Mouse (Mus musculus) heart, embryonic 15.5 days (tissue): ENCODE data around the gene Rhbdd1. TPM values are rescaled to one million over a fixed set of nuclear protein-coding genes. Genes with fewer than 3 reads are reported as not detected.
A peak's percentile ranks its signal among the peaks of the same experiment; 100 is the strongest.

ENCODE experiments used
- ATAC-seq: fragments of 200-750 bp; cut with Nextera tagmentation; replicated peaks from 2 replicates; pipeline ENCODE4 v1.8.0; 2017; ENCODE audit warnings: low read depth, moderate TSS enrichment; ENCODE audit not compliant: insufficient number of reproducible peaks, insufficient read depth, low FRiP score
- H3K27ac ChIP-seq: fragments of 300-500 bp; sonication (generic); 2 replicates; pipeline ENCODE4 v1.5.1; 2015; ENCODE audit warnings: mild to moderate bottlenecking, inconsistent platforms
- H3K27me3 ChIP-seq: fragments of 300-500 bp; sonication (generic); 2 replicates; pipeline ENCODE4 v1.6.1; 2015; ENCODE audit warnings: inconsistent platforms
- H3K36me3 ChIP-seq: fragments of 300-500 bp; sonication (generic); 2 replicates; pipeline ENCODE4 v1.6.1; 2015; ENCODE audit warnings: mild to moderate bottlenecking, inconsistent platforms
- H3K4me1 ChIP-seq: fragments of 300-500 bp; sonication (generic); replicated peaks from 2 replicates; pipeline ENCODE4 v1.6.1; 2015; ENCODE audit warnings: inconsistent platforms
- H3K4me2 ChIP-seq: fragments of 300-500 bp; sonication (generic); 2 replicates; pipeline ENCODE4 v1.6.1; 2015; ENCODE audit warnings: inconsistent platforms, mild to moderate bottlenecking, moderate library complexity
- H3K4me3 ChIP-seq: fragments of 300-500 bp; sonication (generic); 2 replicates; pipeline ENCODE4 v1.5.1; 2015; ENCODE audit warnings: mild to moderate bottlenecking, inconsistent platforms
- H3K9ac ChIP-seq: fragments of 300-500 bp; sonication (generic); 2 replicates; pipeline ENCODE4 v1.6.1; 2015; ENCODE audit warnings: mild to moderate bottlenecking, inconsistent platforms
- H3K9me3 ChIP-seq: fragments of 300-500 bp; sonication (generic); replicated peaks from 2 replicates; pipeline ENCODE4 v1.6.1; 2016; ENCODE audit warnings: inconsistent platforms
- WGBS: fragments of 180-500 bp; shearing (Covaris S2); methylation state at CpG from one replicate; pipeline ENCODE4 v1.1.7; 2015; ENCODE audit warnings: mixed read lengths; 5-methylcytosine and 5-hydroxymethylcytosine counted together
- polyA plus RNA-seq: library from polyadenylated mRNA; unstranded; fragments of >200 nt; fragmentation: Nextera tagmentation; extraction: Ambion mirVana; gene quantifications from 2 replicates; pipeline ENCODE4 v1.2.1, GENCODE M21; 2015

Gene Rhbdd1
- polyA plus RNA-seq, 1 experiment from 2014 or later: 7.6 TPM

- H3K9me3 ChIP-seq: no peaks in the 10 kb centered on the region
- 35% methylated on average over 6 of the region's 6 CpGs for WGBS
- H3K27me3 ChIP-seq: peaks cover 36% of the 10 kb centered on the region
- peaks cover 21% of the 10 kb centered on the region for H3K4me1 ChIP-seq
- no peaks in the 10 kb centered on the region for H3K36me3 ChIP-seq
- no peak for ATAC-seq
- H3K9ac ChIP-seq: no peak overlapping the region
- H3K27ac ChIP-seq: no peak overlapping the region
- no peak overlapping the region for H3K4me3 ChIP-seq
- H3K4me2 ChIP-seq: peak overlapping the region; percentile 26
Measured at GRCm38 (mm10) chr1:82364468-82364867, 48.2 kb downstream of the Rhbdd1 start.

- Histone ChIP-seq H3K27me3 (peaks cover 9% of the 10 kb centered on the region), H3K9ac (no peak overlapping the region), H3K9me3 (no peaks in the 10 kb centered on the region), H3K36me3 (no peaks in the 10 kb centered on the region), H3K4me1 (no peaks in the 10 kb centered on the region), H3K4me2 (no peak overlapping the region), H3K4me3 (no peak overlapping the region), H3K27ac (no peak overlapping the region)
- 80% methylated on average over 5 of the region's 5 CpGs for WGBS
- no peak for ATAC-seq
Measured at GRCm38 (mm10) chr1:82371636-82372428, 55.6 kb downstream of the Rhbdd1 start.

GRCm38 (mm10) chr1:82373924-82374323 is 57.7 kb downstream of the Rhbdd1 start:
- WGBS: 91% methylated on average over 8 of the region's 8 CpGs
- H3K9me3 ChIP-seq: no peaks in the 10 kb centered on the region
- no peaks in the 10 kb centered on the region for H3K36me3 ChIP-seq
- ATAC-seq: no peak
- no peak overlapping the region for H3K4me2 ChIP-seq
- H3K4me3 ChIP-seq: no peak overlapping the region
- peaks cover 3% of the 10 kb centered on the region; the same call in 1 of the 2 replicates for H3K27me3 ChIP-seq
- H3K4me1 ChIP-seq: no peaks in the 10 kb centered on the region
- no peak overlapping the region for H3K9ac ChIP-seq
- no peak overlapping the region for H3K27ac ChIP-seq

- no peak overlapping the region for H3K4me3 ChIP-seq
- no peak overlapping the region for H3K4me2 ChIP-seq
- H3K27ac ChIP-seq: no peak overlapping the region
- peaks cover 3% of the 10 kb centered on the region; the same call in 1 of the 2 replicates for H3K27me3 ChIP-seq
- no peak overlapping the region for H3K9ac ChIP-seq
- WGBS: 65% methylated on average over 4 of the region's 4 CpGs
- H3K36me3 ChIP-seq: no peaks in the 10 kb centered on the region
- ATAC-seq: no peak
- no peaks in the 10 kb centered on the region for H3K4me1 ChIP-seq
- no peaks in the 10 kb centered on the region for H3K9me3 ChIP-seq
Measured at GRCm38 (mm10) chr1:82374831-82375358, 58.6 kb downstream of the Rhbdd1 start.

GRCm38 (mm10) chr1:82375452-82375851 is 59.2 kb downstream of the Rhbdd1 start:
- no peak for ATAC-seq
- WGBS: 76% methylated on average over 3 of the region's 3 CpGs
- Histone ChIP-seq H3K9me3 (no peaks in the 10 kb centered on the region), H3K27me3 (peaks cover 1% of the 10 kb centered on the region; the same call in 1 of the 2 replicates), H3K4me3 (no peak overlapping the region), H3K4me1 (no peaks in the 10 kb centered on the region), H3K36me3 (no peaks in the 10 kb centered on the region), H3K27ac (no peak overlapping the region), H3K4me2 (no peak overlapping the region), H3K9ac (no peak overlapping the region)

- Histone ChIP-seq H3K4me2 (no peak overlapping the region), H3K9ac (no peak overlapping the region), H3K4me1 (0 out of 2 replicates have a peak, but pooled peaks cover 6% of the 10 kb centered on the region), H3K4me3 (no peak overlapping the region), H3K9me3 (no peaks in the 10 kb centered on the region), H3K36me3 (no peaks in the 10 kb centered on the region), H3K27me3 (no peaks in the 10 kb centered on the region), H3K27ac (no peak overlapping the region)
- 82% methylated on average over 4 of the region's 4 CpGs for WGBS
- no peak for ATAC-seq
Measured at GRCm38 (mm10) chr1:82381946-82382345, 65.7 kb downstream of the Rhbdd1 start.

GRCm38 (mm10) chr1:82384106-82384505 is 67.9 kb downstream of the Rhbdd1 start:
- Histone ChIP-seq H3K9me3 (no peaks in the 10 kb centered on the region), H3K4me3 (no peak overlapping the region), H3K4me1 (peaks cover 10% of the 10 kb centered on the region), H3K36me3 (no peaks in the 10 kb centered on the region), H3K9ac (no peak overlapping the region), H3K4me2 (no peak overlapping the region), H3K27me3 (no peaks in the 10 kb centered on the region), H3K27ac (no peak overlapping the region)
- ATAC-seq: no peak
- WGBS: 84% methylated on average over 2 of the region's 2 CpGs

- 51% methylated on average over 9 of the region's 9 CpGs for WGBS
Measured at GRCm38 (mm10) chr1:82385054-82385453, 68.8 kb downstream of the Rhbdd1 start.

GRCm38 (mm10) chr1:82385827-82386230 is 69.6 kb downstream of the Rhbdd1 start:
- Histone ChIP-seq H3K4me3 (no peak overlapping the region), H3K4me2 (no peak overlapping the region), H3K4me1 (peaks cover 15% of the 10 kb centered on the region), H3K36me3 (no peaks in the 10 kb centered on the region), H3K9ac (no peak overlapping the region), H3K27me3 (no peaks in the 10 kb centered on the region), H3K27ac (no peak overlapping the region), H3K9me3 (no peaks in the 10 kb centered on the region)
- 34% methylated on average over 4 of the region's 4 CpGs for WGBS
- no peak for ATAC-seq

More at GRCm38 (mm10) chr1:82385054-82385453, 68.8 kb downstream of the Rhbdd1 start:
- Histone ChIP-seq H3K4me2 (no peak overlapping the region), H3K4me1 (peaks cover 15% of the 10 kb centered on the region), H3K9me3 (no peaks in the 10 kb centered on the region), H3K27ac (no peak overlapping the region), H3K36me3 (no peaks in the 10 kb centered on the region), H3K9ac (no peak overlapping the region), H3K27me3 (no peaks in the 10 kb centered on the region), H3K4me3 (no peak overlapping the region)
- no peak for ATAC-seq

- no peak overlapping the region for H3K27ac ChIP-seq
- WGBS: 74% methylated on average over 6 of the region's 6 CpGs
- H3K4me3 ChIP-seq: no peak overlapping the region
- H3K4me1 ChIP-seq: peaks cover 15% of the 10 kb centered on the region
- no peak overlapping the region for H3K9ac ChIP-seq
- no peaks in the 10 kb centered on the region for H3K9me3 ChIP-seq
- no peak overlapping the region for H3K4me2 ChIP-seq
- no peaks in the 10 kb centered on the region for H3K36me3 ChIP-seq
- no peak for ATAC-seq
- no peaks in the 10 kb centered on the region for H3K27me3 ChIP-seq
Measured at GRCm38 (mm10) chr1:82386814-82387771, 70.8 kb downstream of the Rhbdd1 start.

- no peaks in the 10 kb centered on the region for H3K36me3 ChIP-seq
- H3K27me3 ChIP-seq: no peaks in the 10 kb centered on the region
- 39% methylated on average over 7 of the region's 7 CpGs for WGBS
- H3K9ac ChIP-seq: no peak overlapping the region
- no peak for ATAC-seq
- H3K4me1 ChIP-seq: peaks cover 15% of the 10 kb centered on the region
- no peak overlapping the region for H3K4me3 ChIP-seq
- no peak overlapping the region for H3K4me2 ChIP-seq
- H3K27ac ChIP-seq: no peak overlapping the region
- no peaks in the 10 kb centered on the region for H3K9me3 ChIP-seq
Measured at GRCm38 (mm10) chr1:82389371-82389770, 73.1 kb downstream of the Rhbdd1 start.
